Mouse (Mus musculus) C2C12 (cell line): ENCODE data around the gene Fam241b. TPM values are rescaled to one million over a fixed set of nuclear protein-coding genes. Genes with fewer than 3 reads are reported as not detected.

ENCODE experiments used
- H3K27me3 ChIP-seq: one replicate; pipeline ENCODE4 v1.6.1; 2011; ENCODE audit not compliant: control insufficient read depth, insufficient read depth, insufficient read length
- H3K36me3 ChIP-seq: one replicate; pipeline ENCODE4 v1.6.1; 2011; ENCODE audit not compliant: control insufficient read depth, insufficient read depth
- H3K4me3 ChIP-seq: one replicate; pipeline ENCODE4 v1.5.1; 2011; ENCODE audit warnings: mild to moderate bottlenecking, control low read depth; ENCODE audit not compliant: poor library complexity, insufficient read depth, severe bottlenecking
- H3K79me2 ChIP-seq: one replicate; pipeline ENCODE4 v1.6.1; 2011; ENCODE audit not compliant: control insufficient read depth, insufficient read depth
- H3K79me3 ChIP-seq: one replicate; pipeline ENCODE4 v1.6.1; 2011; ENCODE audit warnings: low read depth, control low read depth
- H3ac ChIP-seq: one replicate; pipeline ENCODE3; 2011; ENCODE audit warnings: low read depth; ENCODE audit not compliant: control insufficient read depth, insufficient read length
- CEBPB ChIP-seq: IDR thresholded peaks from one replicate; pipeline ENCODE4 v1.6.1; 2011; ENCODE audit warnings: low read depth, mild to moderate bottlenecking, control low read depth, moderate library complexity
- CTCF ChIP-seq: IDR thresholded peaks from one replicate; pipeline ENCODE4 v1.5.1; 2011; ENCODE audit not compliant: control insufficient read depth, insufficient read depth, insufficient read length
- FOSL1 ChIP-seq: IDR thresholded peaks from one replicate; pipeline ENCODE4 v1.8.0; 2011; ENCODE audit warnings: mild to moderate bottlenecking, low read length; ENCODE audit not compliant: poor library complexity, insufficient read depth, severe bottlenecking
- MAX ChIP-seq: IDR thresholded peaks from one replicate; pipeline ENCODE4 v1.6.1; 2011; ENCODE audit warnings: mild to moderate bottlenecking, control low read depth
- MYOD1 ChIP-seq: IDR thresholded peaks from one replicate; pipeline ENCODE4 v1.6.1; 2011; ENCODE audit warnings: low read depth; ENCODE audit not compliant: control insufficient read depth, insufficient read length
- MYOG ChIP-seq: IDR thresholded peaks from one replicate; pipeline ENCODE4 v1.6.1; 2011; ENCODE audit not compliant: control insufficient read depth, insufficient read length; ENCODE audit errors: extremely low read depth
- USF1 ChIP-seq: IDR thresholded peaks from one replicate; pipeline ENCODE4 v1.6.1; 2011; ENCODE audit warnings: low read depth, mild to moderate bottlenecking, control low read depth, moderate library complexity
- polyA plus RNA-seq: library from polyadenylated mRNA; unstranded; fragments of >200 nt; fragmentation: generic; extraction: Trizol; gene quantifications from one replicate; pipeline ENCODE4 v1.2.1, GENCODE M21; 2012; ENCODE audit warnings: missing spikeins

Fam241b gene
- polyA plus RNA-seq, 1 experiment, result 1.9 TPM

DNA sequence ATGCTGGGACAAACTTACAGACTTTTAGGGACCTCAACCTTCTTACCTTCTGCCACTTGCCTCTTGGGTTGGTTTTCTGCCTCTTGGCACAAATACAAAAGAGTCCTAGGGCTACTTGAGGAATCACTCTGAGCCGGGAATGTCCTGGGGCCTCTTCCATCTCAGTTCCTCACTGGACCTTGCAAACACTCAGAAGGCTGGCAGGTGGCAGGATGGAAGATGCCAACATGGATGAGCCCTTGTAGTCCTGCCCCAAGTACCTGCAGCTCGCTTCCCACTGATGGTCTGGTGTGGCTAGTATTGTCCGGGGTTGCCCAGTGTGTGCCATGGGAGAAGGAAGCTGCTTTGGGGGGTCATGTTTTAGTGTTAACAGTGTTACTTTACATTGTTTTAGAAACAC is 73.8 kb downstream of the Fam241b start:
- Histone ChIP-seq H3K27me3 (no peaks in the 10 kb centered on the region), H3K79me3 (no peaks in the 10 kb centered on the region)
- TF ChIP-seq MAX, result no peak
- TF ChIP-seq CEBPB, result no peak
- TF ChIP-seq CTCF, result no peak
- TF ChIP-seq USF1, result no peak
- TF ChIP-seq MYOG, result no peak
- no peak for TF ChIP-seq MYOD1
- TF ChIP-seq FOSL1, result no peak

DNA sequence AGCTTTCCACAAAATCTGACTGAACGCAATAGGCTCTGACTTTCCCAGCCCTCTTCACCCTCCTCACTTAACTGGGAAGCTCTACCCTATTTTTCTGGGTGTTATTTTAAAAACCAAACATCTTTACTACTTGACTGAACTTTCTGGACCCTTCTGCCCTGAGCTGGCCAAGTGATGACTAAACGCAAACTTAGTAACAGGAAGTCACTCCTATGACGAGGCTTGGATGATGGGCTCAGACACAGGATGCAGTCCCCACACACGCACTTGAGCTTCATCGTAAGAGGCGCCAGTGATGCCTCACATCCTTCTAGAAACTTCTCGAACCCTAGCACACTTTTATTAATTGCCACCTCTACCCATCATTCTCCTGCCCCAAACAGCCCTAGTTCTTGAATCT is 74.3 kb downstream of the Fam241b start:
- Histone ChIP-seq H3K27me3 (no peaks in the 10 kb centered on the region), H3K79me3 (no peaks in the 10 kb centered on the region), H3K36me3 (no peaks in the 10 kb centered on the region), H3K4me3 (no peak overlapping the region), H3ac (no peak overlapping the region), H3K79me2 (no peaks in the 10 kb centered on the region)
- no peak for TF ChIP-seq CEBPB
- TF ChIP-seq CTCF, result no peak
- TF ChIP-seq MYOD1, result no peak
- no peak for TF ChIP-seq MYOG
- TF ChIP-seq FOSL1, result no peak
- no peak for TF ChIP-seq MAX
- no peak for TF ChIP-seq USF1

More for the DNA sequence above, 73.8 kb downstream of the Fam241b start:
- H3ac ChIP-seq, result no peak overlapping the region
- no peak overlapping the region for H3K4me3 ChIP-seq
- H3K36me3 ChIP-seq, result no peaks in the 10 kb centered on the region
- H3K79me2 ChIP-seq, result no peaks in the 10 kb centered on the region

DNA sequence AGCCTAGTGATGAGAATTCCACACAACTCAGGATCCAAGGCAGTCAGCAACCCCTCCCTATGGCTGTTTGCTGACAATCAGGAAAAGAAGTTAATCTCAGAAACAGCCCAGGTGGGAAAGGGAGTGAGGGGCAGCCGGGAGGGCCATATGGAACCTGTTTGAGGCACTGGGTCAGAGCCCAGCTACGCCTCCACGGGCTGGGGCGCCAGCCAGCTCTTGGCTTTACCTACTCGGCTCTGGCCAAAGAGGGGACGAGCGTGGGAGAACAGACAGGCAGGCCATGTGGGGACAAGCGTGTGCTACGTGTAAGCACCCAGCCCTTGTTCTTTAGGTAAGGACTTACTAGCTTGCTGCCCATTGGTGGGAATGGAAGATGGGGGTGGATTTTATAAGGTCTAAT is 75.2 kb downstream of the Fam241b start:
- H3K4me3 ChIP-seq, result no peak overlapping the region
- H3K79me3 ChIP-seq, result no peaks in the 10 kb centered on the region
- TF ChIP-seq CEBPB, result no peak
- no peak for TF ChIP-seq MYOG
- TF ChIP-seq CTCF, result no peak
- no peak for TF ChIP-seq USF1
- no peak for TF ChIP-seq FOSL1
- TF ChIP-seq MYOD1, result no peak
- no peak for TF ChIP-seq MAX
- no peaks in the 10 kb centered on the region for H3K27me3 ChIP-seq
- H3K36me3 ChIP-seq, result no peaks in the 10 kb centered on the region
- no peak overlapping the region for H3ac ChIP-seq
- H3K79me2 ChIP-seq, result no peaks in the 10 kb centered on the region

DNA sequence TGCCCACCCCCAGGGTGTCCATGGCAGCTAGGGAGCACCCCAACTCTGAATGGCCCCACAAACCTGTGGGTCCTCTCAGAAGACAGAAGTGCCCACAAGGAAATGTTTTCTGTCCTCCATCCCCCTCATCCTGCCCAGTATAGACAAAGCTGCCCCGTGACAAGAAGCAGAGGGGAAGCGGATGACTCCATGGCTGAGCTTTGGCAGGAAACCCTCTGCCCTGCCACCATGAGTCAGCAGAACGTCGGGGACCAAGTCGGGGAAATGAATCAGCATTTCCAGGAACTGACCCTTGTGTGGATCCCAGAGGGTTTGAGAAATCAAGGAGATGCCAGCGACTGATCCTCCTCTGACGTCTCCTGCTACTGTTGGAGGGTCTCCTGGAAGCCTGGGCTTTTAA is 77.5 kb downstream of the Fam241b start:
- Histone ChIP-seq H3ac (no peak overlapping the region), H3K79me2 (no peaks in the 10 kb centered on the region), H3K36me3 (no peaks in the 10 kb centered on the region), H3K4me3 (no peak overlapping the region), H3K79me3 (no peaks in the 10 kb centered on the region), H3K27me3 (peaks cover 4% of the 10 kb centered on the region)
- no peak for TF ChIP-seq CTCF
- TF ChIP-seq USF1, result no peak
- no peak for TF ChIP-seq MAX
- TF ChIP-seq MYOG, result no peak
- no peak for TF ChIP-seq MYOD1
- TF ChIP-seq FOSL1, result no peak
- no peak for TF ChIP-seq CEBPB

DNA sequence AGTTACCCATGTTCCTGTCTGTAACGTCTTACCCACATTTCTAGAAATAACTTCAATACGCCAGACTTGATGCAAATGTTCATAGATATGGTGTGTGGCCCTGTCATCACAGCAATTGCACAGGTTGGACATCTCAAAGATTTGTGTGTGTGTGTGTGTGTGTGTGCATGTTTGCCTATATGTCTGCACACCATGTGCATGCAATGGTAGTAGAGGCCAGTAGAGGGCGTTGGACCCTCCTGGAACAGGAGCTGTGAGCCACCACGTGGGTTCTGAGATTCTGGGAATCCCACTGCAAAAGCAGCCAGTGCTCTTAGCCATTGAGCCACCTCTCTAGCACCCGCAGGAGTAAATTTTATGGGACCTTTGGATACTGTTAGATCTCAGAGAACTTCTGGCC is 80.9 kb downstream of the Fam241b start:
- Histone ChIP-seq H3K79me3 (no peaks in the 10 kb centered on the region), H3K4me3 (no peak overlapping the region), H3K79me2 (no peaks in the 10 kb centered on the region), H3K36me3 (no peaks in the 10 kb centered on the region), H3ac (no peak overlapping the region), H3K27me3 (peaks cover 28% of the 10 kb centered on the region)
- no peak for TF ChIP-seq MYOD1
- TF ChIP-seq USF1, result no peak
- TF ChIP-seq FOSL1, result no peak
- TF ChIP-seq MAX, result no peak
- TF ChIP-seq MYOG, result no peak
- TF ChIP-seq CEBPB, result no peak
- no peak for TF ChIP-seq CTCF

DNA sequence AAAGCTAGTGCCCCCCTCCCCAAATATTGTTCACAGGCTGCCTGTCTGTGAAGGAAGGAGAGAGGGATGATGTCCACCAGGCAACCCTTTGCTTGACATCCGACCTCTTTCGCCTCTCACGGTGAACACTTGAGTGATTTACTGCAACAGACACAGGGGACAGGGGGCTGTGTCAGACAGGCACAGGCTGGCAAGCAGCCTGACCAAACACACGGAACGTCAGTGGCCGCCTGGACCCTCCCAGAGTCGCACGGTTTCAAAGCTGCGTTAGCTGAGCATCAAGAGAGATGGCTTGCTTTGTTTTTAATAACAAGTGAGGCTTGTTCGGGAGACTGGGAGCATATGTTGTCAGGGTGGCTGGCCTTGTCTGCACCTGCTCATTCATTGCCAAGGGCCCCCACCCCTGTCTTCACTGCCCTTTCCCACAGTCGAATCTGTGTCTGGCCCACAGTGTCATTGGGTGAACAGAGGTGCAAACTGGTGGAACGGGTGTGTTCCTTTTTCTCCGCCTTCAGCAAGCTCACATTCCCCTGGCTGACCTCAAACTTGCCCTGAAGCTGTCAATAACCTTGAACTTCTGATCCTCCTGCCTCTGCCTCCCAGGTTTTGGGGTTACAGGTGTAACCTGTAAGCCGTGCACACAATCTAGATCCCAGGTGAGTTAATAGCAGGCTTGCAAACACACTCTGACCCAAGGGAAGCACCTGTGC is 82.6 kb downstream of the Fam241b start:
- H3K27me3 ChIP-seq, result peaks cover 32% of the 10 kb centered on the region
- no peak overlapping the region for H3ac ChIP-seq
- H3K4me3 ChIP-seq, result no peak overlapping the region
- H3K36me3 ChIP-seq, result no peaks in the 10 kb centered on the region
- H3K79me3 ChIP-seq, result no peaks in the 10 kb centered on the region
- TF ChIP-seq FOSL1 (no peak), MYOG (no peak), CEBPB (no peak), CTCF (no peak), MYOD1 (no peak), USF1 (no peak), MAX (no peak)
- H3K79me2 ChIP-seq, result no peaks in the 10 kb centered on the region
